Mouse (Mus musculus) olfactory bulb, adult 2 months (tissue): ENCODE measurements around the gene Lmf2.

ENCODE experiments used
- CTCF ChIP-seq: fragments of 200-500 bp; IDR thresholded peaks from 2 replicates; pipeline ENCODE4 v1.5.1; 2012; ENCODE audit warnings: low read depth, mild to moderate bottlenecking, low read length, moderate library complexity; ENCODE audit not compliant: insufficient read depth
- POLR2A ChIP-seq: fragments of 200-500 bp; IDR thresholded peaks from 2 replicates; pipeline ENCODE4 v1.6.1; 2012; ENCODE audit warnings: mild to moderate bottlenecking, low read depth, low read length, moderate library complexity; ENCODE audit not compliant: insufficient read depth

GRCm38 (mm10) chr15:89358784-89359183 lies 3.3 kb upstream of the Lmf2 start:
- TF ChIP-seq CTCF (no peak), POLR2A (no peak)
